Mouse (Mus musculus): ENCODE data around the gene Kdm5b. TPM values are rescaled to one million over a fixed set of nuclear protein-coding genes. Genes with fewer than 3 reads are reported as not detected.

Kdm5b gene
- total RNA-seq, 2 experiments from 2014 or later: 69.7 to 74.6 TPM

- DNase-seq (ENCODE audit: low spot score in 2 of 2): no peak
Observed at GRCm38 (mm10) chr1:134580796-134581195, 20.8 kb downstream of the Kdm5b start.

GRCm38 (mm10) chr1:134583560-134583959 is 23.6 kb downstream of the Kdm5b start:
- DNase-seq (ENCODE audit: low spot score in 2 of 2): no peak

GRCm38 (mm10) chr1:134589676-134590075 is 29.7 kb downstream of the Kdm5b start:
- no peak for DNase-seq (ENCODE audit: low spot score in 2 of 2)

GRCm38 (mm10) chr1:134591773-134592172 is 31.8 kb downstream of the Kdm5b start:
- no peak for DNase-seq (ENCODE audit: low spot score in 2 of 2)

- no peak for DNase-seq (ENCODE audit: low spot score in 2 of 2)
Observed at GRCm38 (mm10) chr1:134597339-134598054, 37.5 kb downstream of the Kdm5b start.

- DNase-seq (ENCODE audit: low spot score in 2 of 2): no peak
Observed at GRCm38 (mm10) chr1:134604086-134604485, 44.1 kb downstream of the Kdm5b start.

GRCm38 (mm10) chr1:134605670-134606069 is 45.7 kb downstream of the Kdm5b start:
- no peak for DNase-seq (ENCODE audit: low spot score in 2 of 2)

GRCm38 (mm10) chr1:134606381-134606780 is 46.4 kb downstream of the Kdm5b start:
- DNase-seq (ENCODE audit: low spot score in 2 of 2): no peak

- DNase-seq (ENCODE audit: low spot score in 2 of 2): no peak
Observed at GRCm38 (mm10) chr1:134607279-134607678, 47.3 kb downstream of the Kdm5b start.

- DNase-seq (ENCODE audit: low spot score in 2 of 2): no peak
Observed at GRCm38 (mm10) chr1:134609172-134609571, 49.2 kb downstream of the Kdm5b start.

- no peak for DNase-seq (ENCODE audit: low spot score in 2 of 2)
Observed at GRCm38 (mm10) chr1:134614554-134614953, 54.6 kb downstream of the Kdm5b start.

GRCm38 (mm10) chr1:134614988-134615387 is 55.0 kb downstream of the Kdm5b start:
- DNase-seq (ENCODE audit: low spot score in 2 of 2): no peak

- no peak for DNase-seq (ENCODE audit: low spot score in 2 of 2)
Observed at GRCm38 (mm10) chr1:134617656-134618055, 57.7 kb downstream of the Kdm5b start.

- no peak for DNase-seq (ENCODE audit: low spot score in 2 of 2)
Observed at GRCm38 (mm10) chr1:134625325-134625724, 65.4 kb downstream of the Kdm5b start.

GRCm38 (mm10) chr1:134629455-134629854 is 69.5 kb downstream of the Kdm5b start:
- DNase-seq (ENCODE audit: low spot score in 2 of 2): no peak

GRCm38 (mm10) chr1:134634296-134634695 is 74.3 kb downstream of the Kdm5b start:
- DNase-seq (ENCODE audit: low spot score in 2 of 2): no peak

GRCm38 (mm10) chr1:134636245-134636644 is 76.3 kb downstream of the Kdm5b start:
- DNase-seq (ENCODE audit: low spot score in 2 of 2): no peak

GRCm38 (mm10) chr1:134636684-134637083 is 76.7 kb downstream of the Kdm5b start:
- DNase-seq (ENCODE audit: low spot score in 2 of 2): peak; percentile 50 to 65

- no peak for DNase-seq (ENCODE audit: low spot score in 2 of 2)
Observed at GRCm38 (mm10) chr1:134638041-134638440, 78.1 kb downstream of the Kdm5b start.

- DNase-seq (ENCODE audit: low spot score in 2 of 2): peak; percentile 60 to 71
Observed at GRCm38 (mm10) chr1:134638522-134638921, 78.6 kb downstream of the Kdm5b start.

GRCm38 (mm10) chr1:134639460-134639859 is 79.5 kb downstream of the Kdm5b start:
- DNase-seq (ENCODE audit: low spot score in 2 of 2): no peak

GRCm38 (mm10) chr1:134641507-134641906 is 81.5 kb downstream of the Kdm5b start:
- DNase-seq (ENCODE audit: low spot score in 2 of 2): no peak

- no peak for DNase-seq (ENCODE audit: low spot score in 2 of 2)
Observed at GRCm38 (mm10) chr1:134643702-134644101, 83.7 kb downstream of the Kdm5b start.

Data from layer of hippocampus, postnatal 14 days (tissue).